Mouse (Mus musculus): Measurements from ENCODE around the gene Pik3ca.

DNA sequence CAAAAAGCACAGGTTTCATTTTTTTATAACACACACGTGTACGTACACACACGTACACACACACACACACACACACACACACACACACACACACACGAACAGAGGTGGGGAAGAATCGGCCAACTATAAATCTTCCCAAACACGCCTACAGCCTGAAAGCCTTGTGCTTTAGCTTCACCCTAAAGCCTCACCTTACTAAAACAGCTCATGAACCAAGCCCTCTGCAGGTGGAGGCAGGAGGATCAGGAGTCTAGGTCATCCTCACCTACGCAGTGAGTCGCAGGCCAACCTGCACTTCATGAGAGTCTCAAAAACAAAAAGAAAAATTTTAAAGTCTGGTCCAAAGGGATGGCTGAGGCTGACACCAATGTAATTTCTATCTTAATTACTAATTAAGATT is 25.0 kb upstream of the Pik3ca start:
- TF ChIP-seq CTCF (IDR thresholded peaks at IDR 0.05; ENCODE audit: control insufficient read depth, insufficient read depth, insufficient read length), result no peak
- TF ChIP-seq CEBPB (IDR thresholded peaks at IDR 0.05; ENCODE audit: low read depth), result no peak
- no peak for TF ChIP-seq MYOD1 (IDR thresholded peaks at IDR 0.05; ENCODE audit: control insufficient read depth, insufficient read length, low read depth)
